ENCODE assay signal across 8 mouse cellular contexts in the genomic region with DNA sequence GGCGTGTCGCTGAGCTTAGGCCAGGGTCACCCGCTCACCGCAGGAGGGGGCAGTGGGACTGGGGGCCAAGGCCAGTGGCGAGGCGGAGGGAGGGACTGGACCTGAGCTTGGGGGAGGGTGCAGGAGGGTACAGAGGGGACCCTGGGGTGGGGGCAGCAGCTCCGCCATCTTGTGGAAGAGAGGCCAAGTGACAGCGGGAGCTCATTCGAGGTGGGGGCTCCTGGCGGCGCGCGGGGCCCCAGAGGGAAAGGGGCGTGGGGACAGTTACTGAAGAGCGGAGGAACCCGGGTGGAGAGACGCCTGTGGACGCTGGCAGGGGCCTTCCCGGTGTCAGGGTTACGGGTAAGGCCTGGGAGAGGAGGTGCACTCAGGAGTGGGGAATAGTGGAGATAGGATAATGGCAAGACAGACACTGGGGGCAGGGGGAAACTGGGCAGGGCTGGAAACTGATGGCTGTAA. TPM values are rescaled to one million over a fixed set of nuclear protein-coding genes. Genes with fewer than 3 reads are reported as not detected.
DNase-seq lines count a peak whose midpoint lies in the region; ATAC-seq lines count a peak whose summit lies in the region.

No protein-coding gene starts in this region.

- no peaks in the 10 kb centered on the region for H3K9me3 ChIP-seq in hindbrain, embryonic 10.5 days
- no peaks in the 10 kb centered on the region for H3K9me3 ChIP-seq in midbrain, embryonic 11.5 days (ENCODE audit: control insufficient read depth, low read length)

- peaks cover 17% of the 10 kb centered on the region for H3K4me1 ChIP-seq in hindbrain, embryonic 10.5 days (replicated peaks)
- peaks cover 10% of the 10 kb centered on the region for H3K4me1 ChIP-seq in midbrain, embryonic 11.5 days (ENCODE audit: control insufficient read depth, insufficient read depth, low read length)

- H3K27ac ChIP-seq in hindbrain, embryonic 10.5 days, result peak overlapping the region; percentile 92
- peak overlapping the region; percentile 86 for H3K27ac ChIP-seq in midbrain, embryonic 11.5 days (ENCODE audit: low read depth, low read length)

- H3K4me2 ChIP-seq in midbrain, embryonic 11.5 days, result peak overlapping the region; percentile 66

- no peak for DNase-seq in frontal cortex, postnatal 25 days (ENCODE audit: low spot score in 2 of 2)
- peak; percentile 66 for DNase-seq in right cerebral cortex, postnatal 4 days
- no peak for DNase-seq in right cerebral cortex, postnatal 10 days (ENCODE audit: low spot score in 2 of 2)
- DNase-seq in hindbrain, embryonic 10.5 days (ENCODE audit: low spot score), result no peak
- DNase-seq in midbrain, embryonic 11.5 days (ENCODE audit: low spot score, missing footprints), result no peak
- no peak for DNase-seq in adrenal gland, adult (ENCODE audit: inconsistent age in 2 of 2, low spot score in 1 of 2)
- DNase-seq in gastrocnemius, postnatal 25 days, result no peak

- H3K4me3 ChIP-seq in hindbrain, embryonic 10.5 days, result peak overlapping the region; percentile 90
- peak overlapping the region; percentile 61 for H3K4me3 ChIP-seq in midbrain, embryonic 11.5 days (ENCODE audit: low read depth, low read length)

- no peaks in the 10 kb centered on the region for H3K27me3 ChIP-seq in hindbrain, embryonic 10.5 days (ENCODE audit: insufficient read depth, poor library complexity, severe bottlenecking)
- H3K27me3 ChIP-seq in midbrain, embryonic 11.5 days (ENCODE audit: control insufficient read depth, insufficient read depth, low read length), result no peaks in the 10 kb centered on the region

- H3K36me3 ChIP-seq in hindbrain, embryonic 10.5 days, result peaks cover 19% of the 10 kb centered on the region; the same call in 1 of the 2 replicates
- H3K36me3 ChIP-seq in midbrain, embryonic 11.5 days (ENCODE audit: control insufficient read depth, insufficient read depth, low read length), result no peaks in the 10 kb centered on the region; the same call in 1 of the 2 replicates

- ATAC-seq in frontal cortex, adult (ENCODE audit: low TSS enrichment), result peak; percentile 20; the same call in 1 of the 2 replicates
- peak; percentile 89 for ATAC-seq in midbrain, embryonic 11.5 days (ENCODE audit: low FRiP score)

- H3K9ac ChIP-seq in midbrain, embryonic 11.5 days (ENCODE audit: low read length), result peak overlapping the region; percentile 79

- under 1% methylated on average over 20 of the region's 20 CpGs for WGBS in hindbrain, embryonic 10.5 days
- 1% methylated on average over 20 of the region's 20 CpGs for WGBS in midbrain, embryonic 11.5 days

RNA-seq across cellular contexts. Expression of a gene that starts 0.4 kb away (rescaled TPM):
- polyA plus RNA-seq in hindbrain, embryonic 10.5 days (2016; fragmentation: Nextera tagmentation; extraction: Ambion mirVana), result 48.0 and 48.1 TPM in 2 replicates
- polyA plus RNA-seq in midbrain, embryonic 11.5 days (2014; fragmentation: Nextera tagmentation; extraction: Ambion mirVana), result 49.5 and 58.7 TPM in 2 replicates
- total RNA-seq in gastrocnemius, postnatal 25 days (2021), result 10 to 100 TPM; 18.8 to 23.0 TPM
